In the genomic region with DNA sequence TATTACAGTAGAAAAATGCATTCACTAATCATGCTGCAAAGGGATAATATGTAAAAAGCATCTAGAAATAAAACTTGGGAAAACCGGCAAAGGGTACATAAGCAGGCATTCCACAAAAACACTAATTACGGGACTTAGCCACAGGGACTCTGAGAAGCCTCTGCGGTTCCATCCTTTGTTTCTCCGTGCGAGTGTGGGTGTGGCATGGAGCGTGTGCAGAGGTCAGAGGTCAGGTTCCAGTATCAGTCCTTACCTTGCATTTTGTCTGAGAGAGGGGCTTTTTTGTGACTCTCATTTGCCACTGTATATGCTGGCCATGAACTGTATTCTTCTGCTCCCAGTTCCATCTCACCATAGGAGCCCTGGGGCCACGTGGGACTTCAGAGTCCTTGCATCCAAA, we compare ENCODE assay signal across 20 mouse cellular contexts.
"Had no signal": no experiment of that assay in that cellular context is flagged by ENCODE, and none has a peak within 500 bp of the region (broad histone marks: within the 10 kb centered on the region; RNA-seq: fewer than 3 reads in every experiment).

No protein-coding gene starts in this region.

- H3K27ac ChIP-seq: heart, embryonic 10.5 days; hindbrain, embryonic 15.5 days; hindbrain, postnatal 0 days; layer of hippocampus, adult 2 months; limb, embryonic 13.5 days; limb, embryonic 15.5 days; liver, embryonic 12.5 days; liver, embryonic 14.5 days had no signal

- H3K4me1 ChIP-seq: heart, embryonic 12.5 days; hindbrain, embryonic 15.5 days; limb, embryonic 13.5 days had no signal

- H3K9ac ChIP-seq: heart, embryonic 12.5 days; hindbrain, embryonic 15.5 days; limb, embryonic 13.5 days; limb, embryonic 15.5 days; liver, embryonic 12.5 days; liver, embryonic 14.5 days had no signal

- H3K4me2 ChIP-seq: heart, embryonic 12.5 days; hindbrain, embryonic 15.5 days; limb, embryonic 13.5 days; limb, embryonic 15.5 days; liver, embryonic 12.5 days had no signal

- H3K9me3 ChIP-seq: heart, embryonic 10.5 days; heart, embryonic 12.5 days; hindbrain, embryonic 15.5 days; limb, embryonic 13.5 days; limb, embryonic 15.5 days; liver, embryonic 12.5 days had no signal

- H3K4me3 ChIP-seq: heart, embryonic 10.5 days; heart, embryonic 12.5 days; hindbrain, embryonic 15.5 days; layer of hippocampus, adult 2 months; limb, embryonic 13.5 days; limb, embryonic 15.5 days; liver, embryonic 12.5 days had no signal

- DNase-seq: gastrocnemius, postnatal 10 days; gastrocnemius, postnatal 25 days; heart, adult 18-20 months; heart, postnatal 10 days; kidney, adult 11 months; kidney, adult 2 months; kidney, adult 9 months; kidney, postnatal 10 days; kidney, postnatal 25 days; kidney, postnatal 4 days; left cerebral cortex, postnatal 4 days had no signal

- ATAC-seq: hindbrain, postnatal 0 days; liver, embryonic 12.5 days had no signal

- H3K27me3 ChIP-seq: heart, embryonic 12.5 days; hindbrain, embryonic 15.5 days; limb, embryonic 13.5 days; limb, embryonic 15.5 days; liver, embryonic 12.5 days had no signal
